Mouse (Mus musculus) ES-CJ7 (cell line): ENCODE data around the gene Eif4b.

Experiments
- DNase-seq: peaks from one replicate; pipeline ENCODE4 v3.0.0; 2011; ENCODE audit warnings: low read depth, low spot score

Eif4b gene

GRCm38 (mm10) chr15:102073559-102074069, at the start of gene Eif4b:
Eif4b (plus strand) TSS chr15:102073773.
- peak; percentile 99 for DNase-seq

- DNase-seq = no peak
These were observed 49.7 kb upstream of the Eif4b start for GRCm38 (mm10) chr15:102023888-102024287.

- peak; percentile 68 for DNase-seq
These were observed 48.3 kb upstream of the Eif4b start for GRCm38 (mm10) chr15:102025136-102025872.

- peak; percentile 26 for DNase-seq
These were observed 47.1 kb upstream of the Eif4b start for GRCm38 (mm10) chr15:102026430-102026829.

- DNase-seq = peak; percentile 68
These were observed 45.5 kb upstream of the Eif4b start, which contains the start of gene Krt18 for GRCm38 (mm10) chr15:102028040-102028439. Krt18 (plus strand) TSS chr15:102028180.

GRCm38 (mm10) chr15:102034121-102035053, 39.2 kb upstream of the Eif4b start:
- no peak for DNase-seq

GRCm38 (mm10) chr15:102040277-102040676, 33.3 kb upstream of the Eif4b start:
- no peak for DNase-seq

GRCm38 (mm10) chr15:102041951-102042350, 31.6 kb upstream of the Eif4b start:
- DNase-seq = no peak

GRCm38 (mm10) chr15:102044745-102045144, 28.8 kb upstream of the Eif4b start:
- no peak for DNase-seq

- no peak for DNase-seq
These were observed 27.9 kb upstream of the Eif4b start for GRCm38 (mm10) chr15:102045691-102046090.

- no peak for DNase-seq
These were observed 25.6 kb upstream of the Eif4b start for GRCm38 (mm10) chr15:102048006-102048405.

- no peak for DNase-seq
These were observed 23.7 kb upstream of the Eif4b start for GRCm38 (mm10) chr15:102049871-102050270.

GRCm38 (mm10) chr15:102051920-102052683, 21.5 kb upstream of the Eif4b start:
- DNase-seq = peak; percentile 85

- no peak for DNase-seq
These were observed 16.9 kb upstream of the Eif4b start for GRCm38 (mm10) chr15:102056495-102057174.

GRCm38 (mm10) chr15:102065661-102066325, 7.8 kb upstream of the Eif4b start:
- DNase-seq = peak; percentile 90

- DNase-seq = no peak
These were observed 2.8 kb upstream of the Eif4b start for GRCm38 (mm10) chr15:102070476-102071467.

- no peak for DNase-seq
These were observed 512 bp upstream of the Eif4b start for GRCm38 (mm10) chr15:102072963-102073558.

- DNase-seq = peak; percentile 83
These were observed 628 bp downstream of the Eif4b start for GRCm38 (mm10) chr15:102074070-102074731.
